Mouse (Mus musculus) heart, embryonic 15.5 days (tissue): ENCODE measurements around the gene Crtc2. TPM values are rescaled to one million over a fixed set of nuclear protein-coding genes. Genes with fewer than 3 reads are reported as not detected.

Experiments used
- ATAC-seq: fragments of 200-750 bp; cut with Nextera tagmentation; replicated peaks from 2 replicates; pipeline ENCODE4 v1.8.0; 2017; ENCODE audit warnings: low read depth, moderate TSS enrichment; ENCODE audit not compliant: insufficient number of reproducible peaks, insufficient read depth, low FRiP score
- H3K27ac ChIP-seq: fragments of 300-500 bp; sonication (generic); 2 replicates; pipeline ENCODE4 v1.5.1; 2015; ENCODE audit warnings: mild to moderate bottlenecking, inconsistent platforms
- H3K27me3 ChIP-seq: fragments of 300-500 bp; sonication (generic); 2 replicates; pipeline ENCODE4 v1.6.1; 2015; ENCODE audit warnings: inconsistent platforms
- H3K36me3 ChIP-seq: fragments of 300-500 bp; sonication (generic); 2 replicates; pipeline ENCODE4 v1.6.1; 2015; ENCODE audit warnings: mild to moderate bottlenecking, inconsistent platforms
- H3K4me1 ChIP-seq: fragments of 300-500 bp; sonication (generic); replicated peaks from 2 replicates; pipeline ENCODE4 v1.6.1; 2015; ENCODE audit warnings: inconsistent platforms
- H3K4me2 ChIP-seq: fragments of 300-500 bp; sonication (generic); 2 replicates; pipeline ENCODE4 v1.6.1; 2015; ENCODE audit warnings: inconsistent platforms, mild to moderate bottlenecking, moderate library complexity
- H3K4me3 ChIP-seq: fragments of 300-500 bp; sonication (generic); 2 replicates; pipeline ENCODE4 v1.5.1; 2015; ENCODE audit warnings: mild to moderate bottlenecking, inconsistent platforms
- H3K9ac ChIP-seq: fragments of 300-500 bp; sonication (generic); 2 replicates; pipeline ENCODE4 v1.6.1; 2015; ENCODE audit warnings: mild to moderate bottlenecking, inconsistent platforms
- H3K9me3 ChIP-seq: fragments of 300-500 bp; sonication (generic); replicated peaks from 2 replicates; pipeline ENCODE4 v1.6.1; 2016; ENCODE audit warnings: inconsistent platforms
- whole genome bisulfite sequencing: fragments of 180-500 bp; shearing (Covaris S2); methylation state at CpG from one replicate; pipeline ENCODE4 v1.1.7; 2015; ENCODE audit warnings: mixed read lengths; 5-methylcytosine and 5-hydroxymethylcytosine counted together
- microRNA-seq: library from miRNA; unstranded; fragments of <30 nt; microRNA quantifications from one replicate; pipeline ENCODE4, GENCODE M21; 2016
- polyA plus RNA-seq: library from polyadenylated mRNA; unstranded; fragments of >200 nt; fragmentation: Nextera tagmentation; extraction: Ambion mirVana; gene quantifications from 2 replicates; pipeline ENCODE4 v1.2.1, GENCODE M21; 2015

Gene Crtc2
- polyA plus RNA-seq, 1 experiment from 2014 or later = 10.8 TPM

DNA sequence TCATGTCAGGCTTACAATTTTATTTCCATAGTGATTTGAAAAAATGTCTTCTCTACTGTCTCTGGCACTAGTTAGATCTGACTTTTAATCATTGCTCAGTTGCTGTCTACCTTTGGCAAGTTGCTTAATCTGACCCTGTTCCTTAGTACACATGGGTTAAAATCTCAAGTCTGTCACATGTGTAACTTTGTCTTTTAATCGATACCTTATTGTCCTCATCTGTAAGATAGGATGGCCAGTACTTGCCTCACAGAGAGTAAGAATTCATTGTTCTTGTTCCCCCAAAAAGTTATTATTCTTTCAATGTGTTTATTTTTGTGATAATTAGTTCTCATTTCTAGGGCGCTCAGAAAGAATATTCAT, 38.0 kb downstream of the Crtc2 start:
- Histone ChIP-seq H3K27ac (peak overlapping the region; percentile 92), H3K27me3 (no peaks in the 10 kb centered on the region), H3K4me1 (peaks cover 33% of the 10 kb centered on the region), H3K4me2 (peak overlapping the region; percentile 70), H3K4me3 (peak overlapping the region; percentile 62), H3K36me3 (no peaks in the 10 kb centered on the region), H3K9ac (peak overlapping the region; percentile 63), H3K9me3 (no peaks in the 10 kb centered on the region)
- WGBS = 37% methylated on average over 2 of the region's 2 CpGs
- ATAC-seq = no peak

DNA sequence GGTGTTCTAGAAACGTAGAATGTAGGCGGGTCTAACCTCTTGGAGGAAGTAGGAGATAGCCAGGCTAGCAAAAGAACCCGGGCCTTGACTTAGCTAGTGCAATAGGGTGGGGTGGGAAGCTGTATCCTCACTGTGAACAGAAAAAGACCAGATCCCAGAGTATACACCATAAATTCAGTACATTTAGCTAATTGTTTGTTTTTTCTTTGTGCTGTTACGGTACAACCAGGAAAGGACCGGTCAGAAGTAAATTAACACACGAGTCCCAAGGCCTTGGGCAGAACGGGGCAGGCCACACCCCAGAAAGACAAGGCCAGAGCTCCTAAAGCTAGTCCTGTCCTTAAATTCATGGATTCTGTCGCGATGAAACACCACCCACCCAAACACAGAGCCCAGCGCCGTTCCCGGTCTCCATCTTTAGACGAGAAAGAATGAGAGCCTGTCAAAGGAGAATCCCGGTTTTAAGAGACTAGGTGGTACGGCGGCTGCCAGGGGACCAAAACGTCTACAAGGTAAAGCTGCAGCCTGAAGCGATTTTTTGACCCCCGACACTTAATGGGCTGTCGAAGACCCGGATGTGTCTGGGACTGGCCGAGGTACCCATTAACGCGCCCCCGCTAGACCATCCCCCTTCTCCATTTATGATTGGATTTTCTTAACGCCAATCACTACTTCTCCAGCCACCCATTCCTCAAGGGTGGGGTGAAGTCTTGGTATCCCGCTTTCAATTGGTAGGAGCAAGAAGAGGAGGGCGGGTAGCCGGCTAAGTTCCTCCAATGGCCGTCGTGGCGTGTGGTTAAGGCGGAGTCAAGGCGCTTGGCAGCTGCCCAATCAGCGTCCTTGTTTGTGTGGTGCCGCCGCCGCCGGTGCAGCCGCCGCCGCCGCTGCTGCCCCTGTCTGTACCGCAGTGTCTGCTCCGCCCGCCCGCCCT, 38.6 kb downstream of the Crtc2 start, which contains the start of gene Gatad2b:
Gene Gatad2b, plus strand, starts transcription at position 834 of the 931 bp plus-strand sequence.
- H3K9ac ChIP-seq = peak within 1 kb of the TSS; percentile 95
- under 1% methylated on average over 47 of the region's 47 CpGs for WGBS
- ATAC-seq = peak; percentile 99
- H3K4me2 ChIP-seq = peak within 1 kb of the TSS; percentile 74
- H3K27ac ChIP-seq = peak within 1 kb of the TSS; percentile 97
- no peaks in the 10 kb centered on the region for H3K27me3 ChIP-seq
- H3K36me3 ChIP-seq = no peaks in the 10 kb centered on the region
- H3K9me3 ChIP-seq = no peaks in the 10 kb centered on the region
- H3K4me1 ChIP-seq = peaks cover 38% of the 10 kb centered on the region
- H3K4me3 ChIP-seq = peak within 1 kb of the TSS; percentile 93

DNA sequence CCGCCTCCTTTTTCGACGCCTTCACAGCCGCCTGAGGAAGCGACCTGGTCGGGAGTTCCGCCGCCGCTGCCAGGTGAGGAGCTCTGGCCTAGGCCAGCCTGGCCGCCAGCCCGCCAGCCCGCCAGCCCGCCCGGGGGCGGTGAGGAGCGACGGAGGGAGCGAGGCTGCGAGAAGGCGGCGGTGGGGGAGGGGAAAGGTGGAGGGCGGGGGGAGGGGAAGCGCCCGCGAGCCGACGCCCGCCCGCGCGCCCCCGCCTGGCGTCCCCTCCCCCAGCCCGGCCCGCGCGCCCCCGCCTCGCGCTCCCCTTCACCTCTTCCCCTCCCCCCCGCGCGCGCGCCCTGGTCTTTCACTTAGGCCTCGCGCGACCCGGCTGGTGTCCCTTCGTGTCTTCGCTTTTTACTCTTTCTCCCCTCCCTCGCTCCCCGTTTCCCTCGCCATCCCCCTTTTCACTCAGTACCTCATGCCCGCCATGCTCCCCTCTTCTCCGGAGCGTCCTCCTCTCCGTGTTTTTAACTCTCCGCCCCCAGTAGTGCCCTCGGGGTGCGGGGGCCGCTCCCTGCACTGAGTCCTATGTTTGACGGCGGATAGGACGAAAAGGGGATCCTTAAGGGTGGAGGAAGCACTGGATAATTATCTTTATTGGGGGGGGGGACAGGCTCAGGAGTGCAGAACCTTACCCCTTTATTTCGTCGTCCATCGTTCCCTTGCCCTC, 39.5 kb downstream of the Crtc2 start:
- Histone ChIP-seq H3K4me3 (peak overlapping the region; percentile 93), H3K9ac (peak overlapping the region; percentile 95), H3K4me1 (peaks cover 38% of the 10 kb centered on the region), H3K36me3 (no peaks in the 10 kb centered on the region), H3K9me3 (no peaks in the 10 kb centered on the region), H3K4me2 (peak overlapping the region; percentile 74), H3K27ac (peak overlapping the region; percentile 97), H3K27me3 (no peaks in the 10 kb centered on the region)
- ATAC-seq = peak; percentile 12
- under 1% methylated on average over 27 of the region's 68 CpGs for WGBS

DNA sequence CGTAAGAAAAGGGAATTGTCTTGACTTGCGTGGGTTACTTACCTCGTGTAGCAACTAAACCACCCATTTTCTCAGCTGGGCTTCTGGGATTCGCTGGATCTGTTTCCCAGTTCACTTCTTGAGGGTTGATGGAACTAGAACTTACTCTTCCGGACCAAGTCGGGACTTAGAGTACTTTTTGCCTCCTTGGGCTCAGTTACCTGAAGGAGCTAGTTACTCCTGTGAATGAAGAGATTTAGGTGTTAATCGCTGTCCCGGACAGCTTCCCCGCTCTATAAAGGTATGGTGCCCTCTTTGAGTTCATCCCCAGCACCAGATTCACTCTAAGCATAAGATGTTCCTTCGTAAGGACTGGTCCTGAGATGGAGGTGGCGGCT, 40.1 kb downstream of the Crtc2 start:
- H3K27ac ChIP-seq = peak overlapping the region; percentile 97
- H3K9me3 ChIP-seq = no peaks in the 10 kb centered on the region
- H3K4me1 ChIP-seq = peaks cover 38% of the 10 kb centered on the region
- ATAC-seq = no peak
- peak overlapping the region; percentile 93 for H3K4me3 ChIP-seq
- peak overlapping the region; percentile 74 for H3K4me2 ChIP-seq
- WGBS = 1% methylated on average over 11 of the region's 11 CpGs
- H3K27me3 ChIP-seq = no peaks in the 10 kb centered on the region
- peak overlapping the region; percentile 95 for H3K9ac ChIP-seq
- no peaks in the 10 kb centered on the region for H3K36me3 ChIP-seq

DNA sequence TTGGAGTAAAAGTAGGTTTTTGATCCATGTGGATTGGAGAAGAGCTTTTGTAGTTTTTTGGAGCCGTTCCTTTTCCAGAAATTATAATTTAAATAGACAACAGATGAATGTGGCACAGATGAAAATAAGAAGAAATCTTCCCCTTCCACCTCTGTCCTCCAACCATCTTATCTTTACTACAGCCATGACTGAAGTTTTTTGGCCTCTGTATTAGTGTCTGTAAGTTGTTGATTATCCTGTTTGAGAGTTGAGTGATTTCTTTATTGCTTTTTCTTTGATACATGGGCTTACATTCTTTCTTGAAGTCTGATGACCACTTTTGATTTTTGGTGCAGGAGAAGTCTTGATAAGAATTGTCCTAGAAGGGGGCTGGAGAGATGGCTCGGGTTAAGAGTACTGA, 40.7 kb downstream of the Crtc2 start:
- Histone ChIP-seq H3K4me1 (peaks cover 38% of the 10 kb centered on the region), H3K27me3 (no peaks in the 10 kb centered on the region), H3K27ac (no peak overlapping the region), H3K9me3 (no peaks in the 10 kb centered on the region), H3K9ac (no peak overlapping the region), H3K4me2 (peak overlapping the region; percentile 74), H3K36me3 (no peaks in the 10 kb centered on the region), H3K4me3 (peak overlapping the region; percentile 93)
- 51% methylated on average over 2 of the region's 2 CpGs for WGBS
- no peak for ATAC-seq

DNA sequence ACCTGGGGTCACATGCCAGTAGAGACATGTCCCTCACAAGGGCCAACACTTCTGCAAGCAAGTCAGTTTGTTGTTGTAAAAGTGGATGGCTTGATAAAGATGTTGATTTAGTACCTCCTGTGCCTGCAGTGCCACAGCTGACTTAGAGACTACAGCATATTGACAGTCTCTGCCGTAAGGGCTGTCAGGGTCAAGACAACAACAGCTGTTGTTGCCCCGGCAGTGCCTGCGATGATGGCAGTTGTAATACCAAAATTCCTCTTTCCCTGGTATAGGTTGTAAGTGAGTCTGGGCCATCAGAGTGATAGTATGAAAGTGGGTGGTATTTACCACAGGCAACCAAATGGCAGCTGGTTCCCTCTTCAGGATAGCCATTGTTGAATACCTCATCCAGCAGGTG, 51.8 kb downstream of the Crtc2 start:
- no peaks in the 10 kb centered on the region for H3K36me3 ChIP-seq
- ATAC-seq = no peak

DNA sequence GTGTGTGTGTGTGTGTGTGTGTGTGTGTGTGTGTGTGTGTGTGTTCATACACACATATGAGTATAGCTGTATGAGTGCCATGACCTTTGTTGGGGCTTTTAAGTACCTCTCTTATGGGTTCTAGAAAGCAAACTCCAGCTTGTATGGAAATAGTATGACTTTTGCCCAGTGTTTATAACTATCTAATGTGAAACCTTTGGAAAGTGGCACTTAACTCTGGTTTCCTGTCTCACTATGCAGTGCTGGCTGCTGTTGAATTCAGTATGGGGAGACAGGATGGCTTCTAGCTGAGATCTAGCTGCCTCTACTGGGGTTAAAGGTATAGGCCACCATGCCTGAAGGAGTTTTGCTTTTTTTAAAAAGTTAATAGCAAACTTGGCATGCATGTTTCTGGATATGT, 55.6 kb downstream of the Crtc2 start:
- H3K4me1 ChIP-seq = peaks cover 2% of the 10 kb centered on the region; the same call in 1 of the 2 replicates
- no peaks in the 10 kb centered on the region for H3K27me3 ChIP-seq
- no peak overlapping the region for H3K4me2 ChIP-seq
- H3K4me3 ChIP-seq = no peak overlapping the region
- H3K9ac ChIP-seq = no peak overlapping the region
- H3K9me3 ChIP-seq = no peaks in the 10 kb centered on the region
- 0 out of 2 replicates have a peak overlapping the region, but pooled peaks have one; percentile 32 for H3K27ac ChIP-seq
- ATAC-seq = no peak
- H3K36me3 ChIP-seq = no peaks in the 10 kb centered on the region

More for the DNA sequence above, 51.8 kb downstream of the Crtc2 start:
- Histone ChIP-seq H3K4me1 (0 out of 2 replicates have a peak, but pooled peaks cover 2% of the 10 kb centered on the region), H3K27me3 (no peaks in the 10 kb centered on the region), H3K9ac (no peak overlapping the region), H3K4me2 (no peak overlapping the region), H3K4me3 (no peak overlapping the region), H3K9me3 (no peaks in the 10 kb centered on the region), H3K27ac (no peak overlapping the region)
- 67% methylated on average over 3 of the region's 3 CpGs for WGBS

DNA sequence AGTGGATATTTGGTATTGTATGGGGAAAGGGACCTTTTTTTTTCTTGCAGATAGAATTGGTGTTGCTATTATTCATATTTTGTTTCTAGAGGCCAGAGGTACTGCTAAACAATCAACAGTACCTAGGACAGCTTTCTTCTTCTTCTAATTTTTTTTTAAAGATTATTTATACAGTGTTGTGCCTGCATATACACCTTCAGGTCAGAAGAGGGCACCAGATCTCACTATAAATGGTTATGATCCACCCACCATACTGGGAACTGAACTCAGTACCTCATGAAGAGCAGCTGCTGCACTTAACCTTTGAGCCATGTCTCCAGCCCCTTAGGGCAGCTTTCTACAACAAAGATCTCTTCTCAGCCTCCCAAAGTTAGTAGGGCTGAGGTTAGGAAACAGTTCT, 59.4 kb downstream of the Crtc2 start:
- no peak for ATAC-seq
- Histone ChIP-seq H3K4me3 (no peak overlapping the region), H3K4me1 (peaks cover 2% of the 10 kb centered on the region; the same call in 1 of the 2 replicates), H3K36me3 (no peaks in the 10 kb centered on the region), H3K27me3 (no peaks in the 10 kb centered on the region), H3K4me2 (no peak overlapping the region), H3K27ac (no peak overlapping the region), H3K9me3 (no peaks in the 10 kb centered on the region), H3K9ac (no peak overlapping the region)

Small RNA genes lying within 50 kb of the gene (microRNA-seq; reads per million reads assigned to microRNA genes)
- gene Mir7012 = not detected

Other genes starting within 250 kb of the Crtc2 start
- gene 4933434E20Rik, start 202.5 kb upstream of the Crtc2 start, polyA plus RNA-seq = 129 and 134 TPM in 2 replicates
- 120 and 126 TPM in 2 replicates for gene Ubap2l, start 201.5 kb upstream of the Crtc2 start, polyA plus RNA-seq
- 239 and 307 TPM in 2 replicates for gene Tpm3, start 181.5 kb upstream of the Crtc2 start, polyA plus RNA-seq
- gene Nup210l, start 150.0 kb upstream of the Crtc2 start, polyA plus RNA-seq = 0.20 and 0.25 TPM in 2 replicates
- gene Rps27, start 40.5 kb upstream of the Crtc2 start, polyA plus RNA-seq = 766 and 874 TPM in 2 replicates
- gene Rab13, start 40.5 kb upstream of the Crtc2 start, polyA plus RNA-seq = 22.1 and 24.0 TPM in 2 replicates
- 78.4 and 79.5 TPM in 2 replicates for gene Jtb, start 22.6 kb upstream of the Crtc2 start, polyA plus RNA-seq
- 2.2 and 3.0 TPM in 2 replicates for gene Creb3l4, start 10.7 kb upstream of the Crtc2 start, polyA plus RNA-seq
- 76.0 and 86.2 TPM in 2 replicates for gene Slc39a1, start 6.0 kb upstream of the Crtc2 start, polyA plus RNA-seq
- 4.6 and 6.9 TPM in 2 replicates for gene Dennd4b, start 11.0 kb downstream of the Crtc2 start, polyA plus RNA-seq
- gene Gatad2b, start 39.0 kb downstream of the Crtc2 start, polyA plus RNA-seq = 7.1 and 9.5 TPM in 2 replicates
- 4.8 and 9.4 TPM in 2 replicates for gene Slc27a3, start 135.8 kb downstream of the Crtc2 start, polyA plus RNA-seq
- gene Ints3, start 179.5 kb downstream of the Crtc2 start, polyA plus RNA-seq = 16.7 and 22.6 TPM in 2 replicates
- gene Npr1, start 211.7 kb downstream of the Crtc2 start, polyA plus RNA-seq = 10.1 and 12.5 TPM in 2 replicates
- 97.3 and 108 TPM in 2 replicates for gene Ilf2, start 222.0 kb downstream of the Crtc2 start, polyA plus RNA-seq
- 71.5 and 75.1 TPM in 2 replicates for gene Snapin, start 236.9 kb downstream of the Crtc2 start, polyA plus RNA-seq